Mouse (Mus musculus): Measurements from ENCODE around the gene Rab5c.

DNA sequence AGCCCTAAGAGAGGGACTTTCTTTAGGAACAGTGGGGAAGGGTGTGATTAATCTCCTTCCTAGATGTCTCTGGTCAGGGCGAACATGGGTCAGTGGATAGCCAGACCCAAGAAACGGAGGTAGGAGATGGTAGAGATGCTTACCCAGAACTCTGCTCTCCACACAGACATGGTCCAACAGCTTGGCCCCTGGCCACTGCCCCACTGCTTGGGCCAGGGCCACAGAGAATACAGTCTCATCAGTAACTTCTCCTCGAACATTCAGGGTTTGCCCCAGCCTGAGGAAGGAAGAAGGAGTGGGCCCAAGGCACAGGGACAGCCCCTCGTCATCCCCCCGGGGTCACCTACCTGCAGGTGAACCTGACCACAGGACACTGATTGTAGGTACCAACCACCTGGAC lies 29.9 kb upstream of the Rab5c start:
- TF ChIP-seq POLR2A (IDR thresholded peaks at IDR 0.05; ENCODE audit: low read depth, low read length) (no peak), CTCF (conservative IDR thresholded peaks at IDR 0.05; ENCODE audit: insufficient read depth, insufficient read length, low read depth, low read length) (no peak)
